Mouse (Mus musculus) embryonic facial prominence, embryonic 12.5 days (tissue): Measurements from ENCODE around the gene Csf2ra. TPM values are rescaled to one million over a fixed set of nuclear protein-coding genes. Genes with fewer than 3 reads are reported as not detected.
"Not testable (repeated sequence)": the region's sequence is repeated elsewhere in the genome, so short reads cannot be mapped to it uniquely, and the experiment has no call there.

ENCODE experiments used
- ATAC-seq: fragments of 200-750 bp; cut with Nextera tagmentation; 2 replicates; pipeline ENCODE4 v1.8.0; 2017; ENCODE audit not compliant: insufficient number of reproducible peaks, insufficient read depth, low FRiP score, low TSS enrichment
- H3K27ac ChIP-seq: fragments of 300-500 bp; sonication (generic); 2 replicates; pipeline ENCODE4 v1.5.1; 2016; ENCODE audit warnings: mild to moderate bottlenecking
- H3K27me3 ChIP-seq: fragments of 300-500 bp; sonication (generic); 2 replicates; pipeline ENCODE4 v1.6.1; 2016; ENCODE audit warnings: mild to moderate bottlenecking, moderate library complexity
- H3K36me3 ChIP-seq: fragments of 300-500 bp; sonication (generic); 2 replicates; pipeline ENCODE4 v1.6.1; 2016; ENCODE audit warnings: mild to moderate bottlenecking
- H3K4me1 ChIP-seq: fragments of 300-500 bp; sonication (generic); 2 replicates; pipeline ENCODE4 v1.6.1; 2016
- H3K4me2 ChIP-seq: fragments of 300-500 bp; sonication (generic); replicated peaks from 2 replicates; pipeline ENCODE4 v1.6.1; 2016; ENCODE audit warnings: mild to moderate bottlenecking, moderate library complexity
- H3K4me3 ChIP-seq: fragments of 300-500 bp; sonication (generic); 2 replicates; pipeline ENCODE4 v1.5.1; 2016; ENCODE audit warnings: mild to moderate bottlenecking
- H3K9ac ChIP-seq: fragments of 300-500 bp; sonication (generic); 2 replicates; pipeline ENCODE4 v1.6.1; 2016; ENCODE audit warnings: mild to moderate bottlenecking, moderate library complexity
- H3K9me3 ChIP-seq: fragments of 300-500 bp; sonication (generic); 2 replicates; pipeline ENCODE4 v1.6.1; 2016; ENCODE audit warnings: mild to moderate bottlenecking, moderate library complexity
- WGBS: fragments of 180-500 bp; shearing (Covaris S2); methylation state at CpG from one replicate; pipeline ENCODE4 v1.1.7; 2016; 5-methylcytosine and 5-hydroxymethylcytosine counted together
- polyA plus RNA-seq: library from polyadenylated mRNA; unstranded; fragments of >200 nt; fragmentation: Nextera tagmentation; extraction: Ambion mirVana; gene quantifications from 2 replicates; pipeline ENCODE4 v1.2.1, GENCODE M21; 2016

The Csf2ra gene
- polyA plus RNA-seq, 1 experiment from 2014 or later, result 36.1 TPM

- Histone ChIP-seq H3K4me1 (no peaks in the 10 kb centered on the region), H3K27me3 (no peaks in the 10 kb centered on the region), H3K4me2 (no peak overlapping the region), H3K36me3 (no peaks in the 10 kb centered on the region), H3K9me3 (no peaks in the 10 kb centered on the region), H3K4me3 (no peak overlapping the region), H3K27ac (no peak overlapping the region), H3K9ac (no peak overlapping the region)
- ATAC-seq, result no peak
- WGBS, result 86% methylated on average over 7 of the region's 7 CpGs
Observed at GRCm38 (mm10) chr19:61256166-61256887, 28.1 kb upstream of the Csf2ra start.

DNA sequence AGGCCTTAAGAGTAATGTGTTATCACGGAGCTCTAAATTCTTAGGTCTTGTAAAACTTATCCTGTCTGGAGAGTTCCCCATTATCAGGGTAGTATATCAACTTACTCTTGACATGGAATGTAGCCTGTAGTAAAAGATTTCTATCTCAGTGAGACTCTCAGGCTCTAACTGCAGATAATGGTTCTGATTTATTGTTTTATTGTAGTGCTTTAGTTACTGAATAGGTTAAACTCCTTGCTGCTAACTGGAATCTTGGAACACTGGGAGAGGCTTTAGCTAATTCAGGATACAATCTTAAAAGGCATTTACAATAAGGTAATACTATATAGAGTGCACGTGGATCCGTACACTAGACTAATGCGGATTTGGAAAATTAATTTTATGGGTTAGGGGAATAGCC lies 19.1 kb upstream of the Csf2ra start:
- 85% methylated on average over 4 of the region's 4 CpGs for WGBS
- H3K27me3 ChIP-seq, H3K27ac ChIP-seq, ATAC-seq, H3K4me1 ChIP-seq, H3K9me3 ChIP-seq, H3K4me3 ChIP-seq, H3K4me2 ChIP-seq, H3K9ac ChIP-seq, H3K36me3 ChIP-seq: not testable (repeated sequence)

DNA sequence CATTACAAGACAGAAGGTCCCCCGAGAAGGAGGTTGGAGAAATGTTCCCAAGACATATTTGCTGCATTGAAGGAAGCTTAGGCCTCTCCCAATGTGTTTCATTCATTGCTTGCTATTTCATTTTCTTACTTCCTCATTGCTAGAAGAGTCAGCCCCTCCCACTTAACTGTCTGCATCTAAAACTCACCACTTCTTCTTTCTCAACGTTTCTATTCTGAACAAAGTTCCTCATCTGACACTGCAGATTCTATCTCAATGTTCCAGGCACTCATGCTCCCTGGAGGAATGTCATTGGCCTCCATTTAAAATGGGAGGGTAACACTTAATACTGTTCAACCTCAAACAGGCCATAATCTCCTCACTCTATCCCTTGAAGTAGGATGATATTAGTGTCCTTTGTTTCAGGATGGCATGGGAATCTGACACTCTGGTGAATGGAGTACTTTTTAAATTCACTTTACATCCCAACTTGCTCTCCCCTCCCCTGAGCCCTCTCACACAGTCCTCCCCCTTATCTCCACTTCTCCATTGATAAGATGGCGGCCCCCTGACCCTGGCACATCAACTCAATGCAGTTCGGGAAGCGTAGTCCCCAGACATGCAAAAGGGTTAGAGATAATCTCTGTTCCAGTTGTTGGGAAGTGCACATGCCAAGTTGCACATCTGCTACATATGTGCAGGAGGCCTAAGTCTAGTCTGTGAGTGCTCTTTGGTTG lies 16.6 kb upstream of the Csf2ra start:
- H3K4me1 ChIP-seq, result no peaks in the 10 kb centered on the region
- no peaks in the 10 kb centered on the region for H3K27me3 ChIP-seq
- H3K36me3 ChIP-seq, result no peaks in the 10 kb centered on the region
- H3K9me3 ChIP-seq, result no peaks in the 10 kb centered on the region
- H3K9ac ChIP-seq, result no peak overlapping the region
- H3K27ac ChIP-seq, result no peak overlapping the region
- no peak overlapping the region for H3K4me3 ChIP-seq
- no peak overlapping the region for H3K4me2 ChIP-seq
- ATAC-seq, result no peak
- 74% methylated on average over 5 of the region's 5 CpGs for WGBS

DNA sequence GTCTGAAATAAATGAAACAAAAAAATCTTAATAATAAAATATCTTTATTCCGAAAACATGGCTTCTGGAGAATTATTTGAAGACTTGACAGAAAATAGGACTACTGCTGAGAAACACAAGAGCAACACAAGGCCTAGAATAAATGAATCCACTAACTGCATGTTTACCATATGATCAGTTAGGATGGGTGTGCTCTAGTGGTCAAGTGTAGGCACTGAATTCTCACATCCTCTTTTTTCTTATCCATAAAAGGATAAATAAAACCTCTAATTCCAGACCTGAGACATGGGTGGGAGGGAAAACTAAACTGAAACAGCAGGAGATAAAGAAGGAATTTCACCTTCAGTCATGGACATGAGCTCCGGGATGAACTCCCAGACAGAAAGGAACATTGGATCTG lies 9.7 kb upstream of the Csf2ra start:
- Histone ChIP-seq H3K36me3 (no peaks in the 10 kb centered on the region), H3K4me1 (no peaks in the 10 kb centered on the region), H3K9ac (no peak overlapping the region), H3K9me3 (no peaks in the 10 kb centered on the region), H3K27me3 (no peaks in the 10 kb centered on the region), H3K27ac (no peak overlapping the region), H3K4me3 (no peak overlapping the region), H3K4me2 (no peak overlapping the region)
- WGBS, result 71% methylated on average over 2 of the region's 2 CpGs
- ATAC-seq, result no peak

GRCm38 (mm10) chr19:61234532-61234931 lies 6.3 kb upstream of the Csf2ra start:
- H3K4me3 ChIP-seq, result no peak overlapping the region
- H3K27ac ChIP-seq, result no peak overlapping the region
- no peaks in the 10 kb centered on the region for H3K27me3 ChIP-seq
- no peaks in the 10 kb centered on the region for H3K9me3 ChIP-seq
- ATAC-seq, result no peak
- H3K4me1 ChIP-seq, result no peaks in the 10 kb centered on the region
- no peaks in the 10 kb centered on the region for H3K36me3 ChIP-seq
- 64% methylated on average over 5 of the region's 5 CpGs for WGBS
- H3K9ac ChIP-seq, result no peak overlapping the region
- no peak overlapping the region for H3K4me2 ChIP-seq

DNA sequence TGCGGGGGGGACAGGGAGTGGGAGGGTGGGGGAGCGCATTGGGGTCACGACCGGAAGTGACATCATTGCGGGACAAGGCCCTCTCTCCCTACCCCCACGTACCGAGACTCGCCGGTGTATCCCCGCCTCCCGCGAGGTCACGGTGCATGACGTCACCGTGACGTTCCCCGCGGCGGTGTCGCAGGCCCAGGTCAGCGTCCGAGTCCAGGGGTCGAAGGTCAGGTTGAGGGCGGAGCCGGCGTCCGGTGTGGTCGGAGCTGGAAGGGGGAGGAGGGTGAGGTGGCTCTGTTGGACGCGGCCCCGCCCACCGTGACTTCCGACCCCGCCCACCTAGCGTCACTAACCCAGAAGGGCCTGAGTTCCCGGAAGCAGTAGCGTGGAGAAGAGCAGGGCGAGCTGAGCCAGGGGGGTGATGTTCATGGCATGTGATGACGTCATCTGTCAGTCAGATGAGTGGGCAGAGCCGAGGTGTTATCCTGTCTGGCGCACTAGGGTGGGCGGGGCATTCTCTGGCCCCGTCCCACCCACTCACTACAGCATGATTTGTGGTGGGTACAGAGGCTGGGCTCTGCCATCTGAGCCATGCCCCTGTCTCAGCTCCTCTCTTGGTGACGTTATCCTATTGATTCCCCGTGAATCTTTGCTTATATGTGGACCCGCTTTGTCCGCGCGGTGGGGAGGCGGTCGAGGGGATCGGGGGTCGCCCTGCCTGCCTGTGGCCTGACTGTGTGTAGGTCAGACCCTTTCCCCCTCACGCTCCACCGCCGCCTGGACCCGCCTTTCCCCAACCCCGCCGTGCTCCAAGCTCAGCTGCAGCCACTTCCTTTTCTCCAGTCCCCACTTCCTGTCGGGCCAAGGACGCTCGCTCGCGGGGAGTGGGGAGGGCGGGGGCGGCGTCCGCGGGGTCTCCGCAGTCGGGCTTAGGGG lies 1.0 kb downstream of the Csf2ra start:
- 4% methylated on average over 69 of the region's 71 CpGs for WGBS
- Histone ChIP-seq H3K27me3 (0 out of 2 replicates have a peak, but pooled peaks cover 3% of the 10 kb centered on the region), H3K9me3 (0 out of 2 replicates have a peak, but pooled peaks cover 10% of the 10 kb centered on the region), H3K9ac (peak overlapping the region; percentile 33; the same call in 1 of the 2 replicates), H3K36me3 (no peaks in the 10 kb centered on the region), H3K27ac (peak overlapping the region; percentile 77), H3K4me1 (no peaks in the 10 kb centered on the region), H3K4me3 (peak overlapping the region; percentile 60), H3K4me2 (peak overlapping the region; percentile 60)
- ATAC-seq, result peak; percentile 88

GRCm38 (mm10) chr19:61226401-61226927 lies 1.8 kb downstream of the Csf2ra start:
- no peaks in the 10 kb centered on the region for H3K4me1 ChIP-seq
- no peaks in the 10 kb centered on the region for H3K36me3 ChIP-seq
- 0 out of 2 replicates have a peak, but pooled peaks have one; percentile 18 for ATAC-seq
- H3K9ac ChIP-seq, result 0 out of 2 replicates have a peak overlapping the region, but pooled peaks have one; percentile 4
- 0 out of 2 replicates have a peak, but pooled peaks cover 10% of the 10 kb centered on the region for H3K9me3 ChIP-seq
- H3K27ac ChIP-seq, result peak overlapping the region; percentile 77
- WGBS, result 3% methylated on average over 69 of the region's 71 CpGs
- H3K4me3 ChIP-seq, result peak overlapping the region; percentile 60
- H3K27me3 ChIP-seq, result 0 out of 2 replicates have a peak, but pooled peaks cover 3% of the 10 kb centered on the region
- H3K4me2 ChIP-seq, result peak overlapping the region; percentile 60

GRCm38 (mm10) chr19:61225526-61226400 lies 2.5 kb downstream of the Csf2ra start:
- Histone ChIP-seq H3K36me3 (no peaks in the 10 kb centered on the region), H3K9me3 (0 out of 2 replicates have a peak, but pooled peaks cover 10% of the 10 kb centered on the region), H3K4me3 (peak overlapping the region; percentile 60), H3K4me1 (no peaks in the 10 kb centered on the region), H3K4me2 (peak overlapping the region; percentile 60), H3K9ac (no peak overlapping the region), H3K27ac (peak overlapping the region; percentile 77), H3K27me3 (0 out of 2 replicates have a peak, but pooled peaks cover 3% of the 10 kb centered on the region)
- ATAC-seq, result peak; percentile 63
- WGBS, result 7% methylated on average over 69 of the region's 70 CpGs

GRCm38 (mm10) chr19:61224678-61225525 lies 3.3 kb downstream of the Csf2ra start:
- WGBS, result 25% methylated on average over 53 of the region's 53 CpGs
- no peak overlapping the region for H3K27ac ChIP-seq
- H3K9me3 ChIP-seq, result 0 out of 2 replicates have a peak, but pooled peaks cover 10% of the 10 kb centered on the region
- peak overlapping the region; percentile 60 for H3K4me2 ChIP-seq
- H3K9ac ChIP-seq, result no peak overlapping the region
- peak overlapping the region; percentile 60 for H3K4me3 ChIP-seq
- no peaks in the 10 kb centered on the region for H3K4me1 ChIP-seq
- H3K36me3 ChIP-seq, result no peaks in the 10 kb centered on the region
- 0 out of 2 replicates have a peak, but pooled peaks cover 3% of the 10 kb centered on the region for H3K27me3 ChIP-seq
- no peak for ATAC-seq
